Mouse (Mus musculus) midbrain, embryonic 13.5 days (tissue): ENCODE data around the gene Aip. TPM values are rescaled to one million over a fixed set of nuclear protein-coding genes. Genes with fewer than 3 reads are reported as not detected.
"Not testable (repeated sequence)": the region's sequence is repeated elsewhere in the genome, so short reads cannot be mapped to it uniquely, and the experiment has no call there.

Source experiments
- ATAC-seq: fragments of 200-750 bp; cut with Nextera tagmentation; 2 replicates; pipeline ENCODE4 v1.8.0; 2017; ENCODE audit warnings: mild to moderate bottlenecking, moderate TSS enrichment, moderate library complexity
- H3K27ac ChIP-seq: fragments of 300-500 bp; sonication (generic); 2 replicates; pipeline ENCODE4 v1.5.1; 2015; ENCODE audit warnings: inconsistent platforms, mild to moderate bottlenecking, moderate library complexity
- H3K27me3 ChIP-seq: fragments of 300-500 bp; sonication (generic); 2 replicates; pipeline ENCODE4 v1.6.1; 2015; ENCODE audit warnings: mild to moderate bottlenecking, inconsistent platforms
- H3K36me3 ChIP-seq: fragments of 300-500 bp; sonication (generic); 2 replicates; pipeline ENCODE4 v1.6.1; 2015; ENCODE audit warnings: mild to moderate bottlenecking, inconsistent platforms
- H3K4me1 ChIP-seq: fragments of 300-500 bp; sonication (generic); replicated peaks from 2 replicates; pipeline ENCODE4 v1.6.1; 2015; ENCODE audit warnings: inconsistent platforms
- H3K4me2 ChIP-seq: fragments of 300-500 bp; sonication (generic); replicated peaks from 2 replicates; pipeline ENCODE4 v1.6.1; 2015; ENCODE audit warnings: moderate library complexity, mild to moderate bottlenecking, inconsistent platforms
- H3K4me3 ChIP-seq: fragments of 300-500 bp; sonication (generic); replicated peaks from 2 replicates; pipeline ENCODE4 v1.5.1; 2015; ENCODE audit warnings: mild to moderate bottlenecking, inconsistent platforms
- H3K9ac ChIP-seq: fragments of 300-500 bp; sonication (generic); replicated peaks from 2 replicates; pipeline ENCODE4 v1.6.1; 2015; ENCODE audit warnings: mild to moderate bottlenecking, inconsistent platforms
- H3K9me3 ChIP-seq: fragments of 300-500 bp; sonication (generic); 2 replicates; pipeline ENCODE4 v1.6.1; 2016; ENCODE audit warnings: mild to moderate bottlenecking, inconsistent platforms
- WGBS: fragments of 180-500 bp; shearing (Covaris S2); methylation state at CpG from one replicate; pipeline ENCODE4 v1.1.7; 2015; 5-methylcytosine and 5-hydroxymethylcytosine counted together
- polyA plus RNA-seq: library from polyadenylated mRNA; unstranded; fragments of >200 nt; fragmentation: Nextera tagmentation; extraction: Ambion mirVana; gene quantifications from 2 replicates; pipeline ENCODE4 v1.2.1, GENCODE M21; 2015

The Aip gene
- polyA plus RNA-seq, 1 experiment from 2014 or later: 79.8 TPM

DNA sequence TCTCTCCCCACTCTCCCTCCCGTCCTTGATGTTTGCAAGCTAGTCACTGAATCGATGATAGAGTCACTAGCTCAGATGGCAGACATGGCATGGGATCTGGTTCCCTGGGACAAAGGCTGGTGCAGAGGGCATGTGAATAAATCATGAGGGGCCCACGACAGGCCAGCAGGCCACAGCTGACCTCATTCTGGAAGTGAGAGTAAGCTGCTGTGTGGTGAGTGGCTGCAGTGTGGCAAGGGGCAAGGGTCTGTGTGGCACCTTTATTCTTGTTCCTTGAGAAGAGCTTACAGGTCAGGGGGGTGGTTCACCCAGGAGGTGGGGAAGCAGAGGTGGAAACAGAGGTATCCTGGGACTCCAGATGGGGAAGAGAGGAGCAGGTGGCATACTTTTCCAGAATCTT is 44.3 kb downstream of the Aip start, which contains the start of gene Cabp2:
Gene Cabp2, plus strand, starts transcription at position 185 of the 400 bp plus-strand sequence.
- H3K4me3 ChIP-seq: no peak within 1 kb of the TSS
- no peak within 1 kb of the TSS for H3K9ac ChIP-seq
- no peaks in the 10 kb centered on the region for H3K36me3 ChIP-seq
- H3K4me2 ChIP-seq: no peak within 1 kb of the TSS
- no peak within 1 kb of the TSS for H3K27ac ChIP-seq
- H3K4me1 ChIP-seq: no peaks in the 10 kb centered on the region
- 58% methylated on average over 3 of the region's 3 CpGs for WGBS
- H3K9me3 ChIP-seq: no peaks in the 10 kb centered on the region
- H3K27me3 ChIP-seq: 0 out of 2 replicates have a peak, but pooled peaks cover 3% of the 10 kb centered on the region
- no peak for ATAC-seq

DNA sequence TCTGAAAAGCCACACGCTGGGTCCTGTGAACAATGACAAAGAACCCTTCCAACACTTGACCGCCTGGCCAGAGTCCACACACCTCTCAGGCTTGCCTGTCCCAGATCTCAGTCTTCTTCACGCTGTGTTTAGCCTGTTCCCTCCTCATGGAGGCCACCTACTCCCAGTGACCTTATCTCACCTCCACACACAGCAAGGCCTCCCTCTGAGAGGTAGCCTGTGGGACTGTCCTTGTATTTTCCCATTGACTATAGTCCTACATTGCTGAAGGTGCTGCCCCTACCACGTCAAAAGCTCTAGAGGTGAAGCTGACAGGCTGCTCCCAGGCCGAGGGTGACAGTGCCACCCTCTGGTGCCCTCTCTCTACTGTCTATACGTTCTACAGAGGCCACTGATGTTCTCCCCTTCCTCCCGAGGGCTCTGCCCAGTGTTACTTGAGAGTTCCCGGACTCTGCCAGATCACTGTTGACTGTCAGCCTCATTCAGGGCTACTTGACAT is 45.1 kb downstream of the Aip start:
- Histone ChIP-seq H3K4me2 (no peak overlapping the region), H3K27me3 (0 out of 2 replicates have a peak, but pooled peaks cover 3% of the 10 kb centered on the region), H3K9ac (no peak overlapping the region), H3K4me3 (no peak overlapping the region), H3K36me3 (no peaks in the 10 kb centered on the region), H3K27ac (no peak overlapping the region), H3K4me1 (no peaks in the 10 kb centered on the region), H3K9me3 (no peaks in the 10 kb centered on the region)
- 64% methylated on average over 8 of the region's 8 CpGs for WGBS
- ATAC-seq: no peak

DNA sequence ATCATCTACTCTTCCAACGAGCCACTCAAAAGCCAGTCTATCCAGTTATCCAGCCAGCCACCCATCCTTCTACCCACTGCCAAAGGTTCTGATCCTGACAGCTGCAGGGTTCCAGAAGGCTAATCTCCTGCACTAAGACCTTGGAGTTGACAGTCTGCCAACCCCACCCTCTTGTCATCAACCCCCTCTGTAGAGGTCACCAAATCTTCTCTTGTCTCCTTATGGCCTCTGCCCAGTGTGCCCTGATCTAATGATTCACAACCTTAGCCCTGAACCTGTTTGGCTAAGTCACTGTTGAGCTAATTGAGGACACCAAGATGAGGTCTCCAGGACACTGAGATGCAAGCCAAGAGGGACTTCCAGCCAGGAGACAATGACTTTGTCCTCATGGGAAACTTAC is 46.1 kb downstream of the Aip start:
- WGBS: 88% methylated on average over 1 of the region's 1 CpGs
- no peaks in the 10 kb centered on the region for H3K4me1 ChIP-seq
- H3K27me3 ChIP-seq: no peaks in the 10 kb centered on the region

DNA sequence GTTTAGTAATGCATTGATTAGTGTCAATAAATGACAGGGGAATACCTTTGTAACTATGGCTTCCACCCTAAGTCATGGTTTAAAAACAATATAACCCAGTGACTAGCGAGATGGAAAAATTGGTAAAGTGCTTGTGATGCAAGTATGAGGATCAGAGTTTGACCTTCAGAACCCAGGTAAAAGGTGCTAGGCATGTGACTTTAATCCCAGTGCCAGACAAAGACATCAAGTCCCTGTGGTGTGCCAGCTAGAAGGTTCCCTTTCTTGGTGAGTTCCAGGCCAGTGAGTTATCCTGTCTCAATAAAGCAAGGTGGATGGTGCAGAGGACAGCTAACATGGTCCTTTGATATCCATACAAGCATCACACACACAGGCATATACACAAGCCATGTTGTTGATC is 50.1 kb downstream of the Aip start:
- Histone ChIP-seq H3K36me3 (no peaks in the 10 kb centered on the region), H3K9ac (no peak overlapping the region), H3K4me2 (no peak overlapping the region), H3K4me1 (no peaks in the 10 kb centered on the region), H3K27ac (no peak overlapping the region), H3K9me3 (no peaks in the 10 kb centered on the region), H3K27me3 (no peaks in the 10 kb centered on the region), H3K4me3 (no peak overlapping the region)
- no peak for ATAC-seq
- 86% methylated on average over 1 of the region's 1 CpGs for WGBS

More for the DNA sequence above, 46.1 kb downstream of the Aip start:
- Histone ChIP-seq H3K36me3 (no peaks in the 10 kb centered on the region), H3K9ac (no peak overlapping the region), H3K27ac (no peak overlapping the region), H3K4me2 (no peak overlapping the region), H3K4me3 (no peak overlapping the region), H3K9me3 (no peaks in the 10 kb centered on the region)
- no peak for ATAC-seq

DNA sequence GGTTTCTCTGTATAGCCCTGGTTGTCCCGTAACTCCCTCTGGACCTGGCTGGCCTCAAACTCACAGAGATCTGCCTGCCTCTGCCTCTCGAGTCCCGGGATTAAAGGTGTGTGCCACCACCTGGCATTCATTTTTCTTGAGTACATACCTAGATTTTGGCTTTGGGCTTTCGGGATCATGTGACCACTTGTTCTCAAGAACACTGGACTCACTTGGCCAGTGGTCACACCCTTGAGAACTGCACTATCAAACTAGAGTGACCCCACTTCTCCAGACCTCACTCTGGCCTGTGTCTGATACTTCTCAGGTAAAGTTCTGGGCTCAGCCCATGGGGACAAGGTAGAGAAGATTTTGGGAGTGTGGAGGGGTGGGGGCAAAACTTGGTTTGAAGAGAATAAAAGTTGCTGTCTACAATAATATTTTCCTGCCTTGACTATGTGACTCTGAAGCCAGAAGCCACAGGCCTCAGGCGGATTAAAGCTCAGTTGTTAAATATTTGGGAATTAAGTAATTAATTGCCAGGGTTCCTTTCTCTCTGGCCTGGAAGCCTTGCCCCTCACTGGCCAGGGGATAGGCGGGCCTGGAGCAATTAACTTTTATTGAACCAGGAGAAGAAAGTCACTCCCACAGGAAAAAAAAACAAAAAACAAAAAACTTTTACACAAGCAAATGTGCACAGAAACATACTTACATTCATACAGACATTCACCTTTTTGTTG is 52.8 kb downstream of the Aip start:
- 81% methylated on average over 6 of the region's 6 CpGs for WGBS
- no peaks in the 10 kb centered on the region for H3K36me3 ChIP-seq

DNA sequence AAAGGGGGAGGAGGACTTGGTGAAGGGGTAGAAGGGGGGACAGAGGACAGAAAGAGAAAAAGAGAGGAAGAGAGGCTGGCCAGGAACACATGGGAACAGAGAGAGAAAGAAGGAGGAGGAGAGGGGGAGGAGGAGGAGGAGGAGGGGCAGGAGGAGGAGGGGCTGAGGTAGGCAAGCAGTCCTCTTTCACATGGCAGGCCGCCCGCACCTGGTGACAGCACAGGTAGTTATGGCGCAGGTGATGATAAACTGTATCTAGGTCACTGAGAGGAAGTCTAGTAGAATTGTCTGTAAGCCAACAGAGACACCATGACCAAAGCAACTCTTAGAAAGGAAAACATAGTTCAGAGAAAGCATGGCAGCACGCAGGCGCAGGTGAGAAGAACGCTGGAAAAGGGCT is 54.3 kb downstream of the Aip start:
- no peak for ATAC-seq
- 93% methylated on average over 6 of the region's 6 CpGs for WGBS
- Histone ChIP-seq H3K4me1 (no peaks in the 10 kb centered on the region), H3K9ac (no peak overlapping the region), H3K27ac (no peak overlapping the region), H3K27me3 (no peaks in the 10 kb centered on the region), H3K36me3 (no peaks in the 10 kb centered on the region), H3K9me3 (no peaks in the 10 kb centered on the region), H3K4me3 (no peak overlapping the region), H3K4me2 (no peak overlapping the region)

More for the DNA sequence above, 52.8 kb downstream of the Aip start:
- no peaks in the 10 kb centered on the region for H3K4me1 ChIP-seq
- H3K27ac ChIP-seq: no peak overlapping the region
- no peak overlapping the region for H3K9ac ChIP-seq
- no peak for ATAC-seq
- H3K27me3 ChIP-seq: no peaks in the 10 kb centered on the region
- no peak overlapping the region for H3K4me2 ChIP-seq
- no peaks in the 10 kb centered on the region for H3K9me3 ChIP-seq
- H3K4me3 ChIP-seq: no peak overlapping the region

DNA sequence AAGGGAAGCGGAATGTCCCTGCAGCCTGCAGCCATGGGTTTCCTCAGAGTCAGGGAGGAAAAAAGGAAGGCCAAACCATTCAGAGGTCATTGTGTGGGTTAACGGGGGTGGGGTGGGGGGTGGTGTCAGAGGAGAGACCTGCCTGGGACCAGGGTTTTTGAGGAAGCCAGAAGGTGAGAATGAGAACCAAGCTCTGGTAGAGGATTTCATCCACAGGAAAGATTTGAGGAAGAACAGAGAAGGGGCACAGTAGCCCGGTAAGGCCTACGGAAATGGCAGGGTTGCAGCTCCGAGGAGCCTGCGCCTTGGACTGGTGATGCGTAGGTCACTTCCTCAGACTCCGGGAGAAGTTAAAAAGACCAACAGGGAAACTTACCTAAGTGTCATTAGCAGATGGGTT is 54.9 kb downstream of the Aip start:
- no peak overlapping the region for H3K4me3 ChIP-seq
- no peak overlapping the region for H3K4me2 ChIP-seq
- 82% methylated on average over 8 of the region's 8 CpGs for WGBS
- no peak overlapping the region for H3K27ac ChIP-seq
- H3K9ac ChIP-seq: no peak overlapping the region
- H3K4me1 ChIP-seq: no peaks in the 10 kb centered on the region
- no peaks in the 10 kb centered on the region for H3K36me3 ChIP-seq
- H3K9me3 ChIP-seq: no peaks in the 10 kb centered on the region
- ATAC-seq: no peak
- no peaks in the 10 kb centered on the region for H3K27me3 ChIP-seq

DNA sequence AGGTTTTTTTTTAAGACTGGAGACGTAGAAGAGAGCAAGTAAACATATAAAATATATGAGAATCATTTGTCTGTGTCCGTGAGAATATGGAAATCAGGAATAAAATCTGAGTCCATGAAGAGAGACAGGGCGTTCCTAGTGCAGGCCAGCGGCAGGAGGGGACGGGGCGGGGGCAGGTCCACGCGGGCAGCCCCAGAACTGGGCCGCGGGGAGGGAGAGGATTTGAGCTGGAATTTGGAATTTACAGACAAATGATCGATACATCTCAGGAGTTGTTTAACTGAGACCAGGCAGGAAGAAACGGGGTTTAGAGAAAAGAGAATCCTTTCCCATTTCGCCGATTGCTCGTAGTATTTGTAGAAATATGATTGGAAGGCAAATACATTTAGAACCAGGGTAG is 55.3 kb downstream of the Aip start:
- no peak for ATAC-seq

DNA sequence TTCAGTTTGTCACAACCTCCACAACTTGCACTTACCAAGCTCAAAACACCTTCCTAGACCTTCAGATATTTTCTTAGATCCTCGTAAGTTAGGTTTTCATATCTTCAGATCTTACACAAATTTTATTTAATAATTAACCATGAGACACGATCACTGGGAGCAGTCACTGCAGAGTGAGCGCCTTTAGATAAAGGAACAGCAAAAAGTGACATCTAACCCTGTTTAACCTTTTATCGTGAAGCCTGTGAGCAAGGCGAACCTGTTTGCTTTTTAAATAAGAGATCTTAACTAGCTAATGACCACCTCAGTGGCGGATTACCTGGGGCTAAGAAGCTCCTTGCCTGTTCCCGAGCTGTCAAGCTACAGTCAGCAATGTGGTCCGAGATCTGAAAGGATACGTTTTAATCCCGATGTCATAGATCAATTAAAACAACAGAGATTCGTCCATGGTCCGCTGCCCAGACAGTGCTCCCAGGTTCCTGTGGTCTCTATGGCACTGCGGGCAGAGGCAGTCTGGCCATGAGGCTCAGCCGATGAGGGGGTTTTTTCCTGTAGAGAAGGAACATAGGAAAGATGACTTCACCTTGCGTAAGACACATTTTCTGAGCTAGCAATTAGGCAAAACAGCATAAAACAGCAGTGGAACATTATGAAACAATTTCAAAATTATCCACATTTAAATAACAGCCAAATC is 56.8 kb downstream of the Aip start:
- WGBS: 58% methylated on average over 15 of the region's 15 CpGs

More for the DNA sequence above, 55.3 kb downstream of the Aip start:
- no peaks in the 10 kb centered on the region for H3K36me3 ChIP-seq
- whole genome bisulfite sequencing: 70% methylated on average over 15 of the region's 15 CpGs
- no peak overlapping the region for H3K4me3 ChIP-seq
- H3K9me3 ChIP-seq: no peaks in the 10 kb centered on the region
- no peak overlapping the region for H3K9ac ChIP-seq
- H3K4me1 ChIP-seq: no peaks in the 10 kb centered on the region
- no peaks in the 10 kb centered on the region for H3K27me3 ChIP-seq
- H3K4me2 ChIP-seq: no peak overlapping the region
- no peak overlapping the region for H3K27ac ChIP-seq

DNA sequence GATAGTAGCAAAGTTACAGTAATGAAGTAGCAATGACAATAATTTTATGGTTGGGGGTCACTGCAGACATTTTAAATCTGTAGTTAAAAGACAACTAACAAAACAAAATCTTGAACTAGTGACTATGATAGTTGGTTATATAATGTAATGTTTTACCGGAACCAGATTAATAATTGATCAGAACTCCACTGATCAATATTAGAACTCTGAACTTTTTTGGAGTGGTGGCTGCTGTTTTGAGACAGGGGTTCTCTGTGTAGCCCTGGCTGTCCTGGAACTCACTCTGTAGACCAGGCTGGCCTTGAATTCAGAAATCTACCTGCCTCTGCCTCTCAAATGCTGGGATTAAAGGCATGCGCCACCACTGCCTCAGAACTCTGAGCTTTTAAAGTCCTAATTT is 57.4 kb downstream of the Aip start:
- 96% methylated on average over 2 of the region's 2 CpGs for WGBS
- not testable (repeated sequence) for ATAC-seq, H3K9me3 ChIP-seq, H3K27me3 ChIP-seq, H3K4me2 ChIP-seq, H3K36me3 ChIP-seq, H3K4me1 ChIP-seq, H3K4me3 ChIP-seq, H3K9ac ChIP-seq, H3K27ac ChIP-seq

More for the DNA sequence above, 56.8 kb downstream of the Aip start:
- no peak for ATAC-seq
- Histone ChIP-seq H3K4me1 (no peaks in the 10 kb centered on the region), H3K9me3 (no peaks in the 10 kb centered on the region), H3K36me3 (no peaks in the 10 kb centered on the region), H3K27ac (no peak overlapping the region), H3K27me3 (no peaks in the 10 kb centered on the region), H3K4me2 (no peak overlapping the region), H3K4me3 (no peak overlapping the region), H3K9ac (no peak overlapping the region)

DNA sequence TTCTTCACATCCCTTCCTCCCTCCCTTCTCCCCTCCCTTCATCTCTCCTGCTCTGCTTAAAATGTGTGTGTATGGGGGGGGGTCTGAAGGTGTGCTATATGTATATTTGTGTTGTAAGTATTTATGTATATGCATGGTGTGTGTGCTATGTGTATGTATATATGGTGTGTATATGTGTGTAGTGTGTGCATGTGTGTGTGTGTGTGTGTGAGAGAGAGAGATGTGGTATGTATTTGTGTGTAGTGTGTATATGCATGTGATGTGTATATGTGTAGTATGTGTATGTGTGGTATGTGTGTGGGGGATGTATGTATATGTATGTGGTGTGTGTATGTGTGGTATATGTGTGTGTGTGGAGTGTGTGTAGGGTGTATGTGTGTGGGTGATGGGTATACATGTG is 58.8 kb downstream of the Aip start:
- Histone ChIP-seq H3K4me1 (no peaks in the 10 kb centered on the region), H3K9ac (no peak overlapping the region), H3K36me3 (no peaks in the 10 kb centered on the region), H3K4me3 (no peak overlapping the region), H3K9me3 (no peaks in the 10 kb centered on the region), H3K27me3 (no peaks in the 10 kb centered on the region), H3K27ac (no peak overlapping the region), H3K4me2 (no peak overlapping the region)
- ATAC-seq: no peak

DNA sequence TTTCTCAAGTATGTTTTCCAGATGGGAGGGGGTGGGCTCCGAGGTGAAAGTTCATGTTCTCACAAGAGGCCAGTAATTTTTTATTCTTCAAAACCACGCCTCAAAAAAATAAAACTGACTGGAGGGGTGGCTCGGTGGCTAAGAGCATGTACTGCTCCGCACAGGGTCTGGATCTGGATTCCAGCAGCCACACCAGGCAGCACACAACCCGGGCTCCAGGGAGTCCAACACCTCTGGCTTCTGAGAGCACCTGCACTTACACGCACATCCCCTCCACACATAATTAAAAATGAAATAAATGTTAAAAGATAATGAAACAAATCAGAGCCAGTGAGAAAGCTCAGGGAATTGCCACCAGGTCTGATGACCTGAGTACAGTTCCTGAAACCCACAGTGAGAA is 59.4 kb downstream of the Aip start:
- Histone ChIP-seq H3K4me3 (no peak overlapping the region), H3K27ac (no peak overlapping the region), H3K27me3 (no peaks in the 10 kb centered on the region), H3K4me1 (no peaks in the 10 kb centered on the region), H3K9ac (no peak overlapping the region), H3K4me2 (no peak overlapping the region), H3K9me3 (no peaks in the 10 kb centered on the region), H3K36me3 (no peaks in the 10 kb centered on the region)
- ATAC-seq: no peak
- WGBS: 93% methylated on average over 6 of the region's 6 CpGs
